Mouse (Mus musculus) stomach, adult 2 months (tissue): ENCODE data around the gene Gatad2a. TPM values are rescaled to one million over a fixed set of nuclear protein-coding genes. Genes with fewer than 3 reads are reported as not detected.

ENCODE experiments used
- polyA plus RNA-seq: library from polyadenylated mRNA; depleted of rRNA; stranded (reverse); fragments of >200 nt; gene quantifications from 2 replicates; pipeline ENCODE4 v1.2.3, GENCODE M21; 2012; rRNA removed

Gene Gatad2a
- 41.2 and 45.5 TPM in 2 replicates for polyA plus RNA-seq

DNA sequence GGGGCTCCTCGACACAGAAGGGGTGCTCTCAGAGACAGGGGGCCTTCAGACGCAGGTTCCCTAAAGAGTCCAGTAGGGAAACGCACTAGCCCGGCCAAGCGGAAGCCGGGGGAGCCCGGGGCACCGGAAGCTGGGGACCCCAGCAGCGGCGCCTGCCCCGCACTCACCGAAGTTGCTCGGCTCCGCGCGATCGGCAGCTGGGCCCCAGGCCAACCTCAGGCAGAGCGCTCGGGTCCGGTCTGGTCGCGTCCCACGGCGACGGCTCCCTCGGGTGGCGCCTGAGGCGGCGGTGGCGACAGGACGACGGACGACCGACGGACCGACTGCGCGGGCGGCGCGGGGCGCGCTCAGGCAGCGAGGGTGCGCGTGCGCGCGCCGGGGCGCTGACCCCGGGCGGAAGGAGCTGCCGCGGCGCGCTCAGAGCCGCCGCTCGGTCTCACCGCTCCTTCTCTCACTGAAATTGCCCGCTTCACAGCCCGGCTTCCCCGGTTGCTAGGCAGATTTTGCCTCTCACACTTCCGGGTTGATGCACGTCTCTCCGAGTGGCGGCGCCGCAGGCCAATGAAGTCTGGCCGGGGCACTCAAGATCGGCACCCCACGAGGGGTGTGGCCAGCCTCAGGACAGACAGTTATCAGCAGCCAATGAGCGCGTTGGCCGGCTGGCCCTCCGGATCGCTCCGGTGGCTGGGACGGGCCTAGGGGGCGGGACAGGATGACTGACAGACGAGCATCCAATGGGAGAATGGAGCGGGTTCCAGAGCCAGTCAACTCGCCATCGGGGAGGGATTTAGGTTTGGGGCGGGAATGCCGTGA, at the start of gene Gatad2a:
Gatad2a (minus strand) TSS at position 609 of the 813 bp plus-strand sequence.

DNA sequence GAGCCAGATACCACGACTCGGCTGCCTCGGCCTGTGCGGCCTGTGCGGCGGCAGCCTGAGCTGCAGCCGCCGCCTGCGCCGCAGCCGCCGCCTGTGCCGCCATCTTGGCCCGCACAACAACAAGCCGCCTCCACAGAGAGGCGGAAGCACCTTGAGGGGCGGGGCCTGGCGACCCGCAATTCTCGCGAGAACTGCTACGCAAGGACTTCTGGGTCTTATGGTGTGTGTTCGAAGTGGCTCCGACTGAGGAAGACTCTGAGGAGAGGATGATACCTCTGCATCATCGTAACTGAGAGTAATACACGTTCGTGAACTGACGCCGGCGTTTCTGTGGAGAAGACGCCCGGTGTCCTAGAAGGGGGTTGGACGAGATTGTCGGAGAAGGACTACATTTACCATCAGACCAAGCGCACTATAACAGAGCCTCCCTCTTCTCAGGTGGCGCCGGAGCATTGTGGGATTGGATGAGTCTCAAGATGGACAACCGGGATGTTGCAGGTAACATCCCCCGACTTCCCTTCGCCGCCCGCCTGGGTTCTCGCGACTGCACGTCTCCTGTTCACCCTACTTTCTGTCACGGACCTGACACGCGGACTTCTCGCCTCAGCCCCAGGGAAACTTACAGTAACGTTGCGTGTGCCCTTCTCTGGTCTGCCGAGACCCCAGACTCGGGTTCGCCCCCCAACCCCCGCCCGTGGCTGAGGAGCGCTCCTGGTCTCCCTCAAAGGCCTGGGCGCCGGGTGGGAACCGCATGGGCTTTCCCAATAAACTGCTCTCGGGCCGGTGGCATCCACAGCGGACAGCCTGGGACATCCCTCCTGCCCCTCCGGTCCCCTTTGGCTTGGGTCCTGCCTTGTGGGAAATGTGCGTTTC, 46.6 kb upstream of the Gatad2a start, which contains the start of the genes Mau2 and Sugp1:
Mau2 (minus strand) TSS at position 152 of the 873 bp plus-strand sequence.
Sugp1 (plus strand) TSS at position 231 of the 873 bp plus-strand sequence.

GRCm38 (mm10) chr8:69902163-69903062, 93.8 kb downstream of the Gatad2a start, which contains the start of the genes Tssk6, Ndufa13 and Yjefn3:
Tssk6 (plus strand) TSS chr8:69902184.
Ndufa13 (minus strand) TSS chr8:69902558.
Yjefn3 (minus strand) TSS chr8:69902712.

GRCm38 (mm10) chr8:69887289-69888243, 108.6 kb downstream of the Gatad2a start, which contains the start of gene Cilp2:
Cilp2 (minus strand) TSS chr8:69887687.

Other genes starting within 250 kb of the Gatad2a start
- gene Zfp963, start 246.4 kb downstream of the Gatad2a start, polyA plus RNA-seq, result 0.19 and 0.43 TPM in 2 replicates
- 0.19 TPM in 1 of 2 replicates, not detected in the other for gene Gm20422, start 221.5 kb downstream of the Gatad2a start, polyA plus RNA-seq
- 44.2 and 48.8 TPM in 2 replicates for gene Atp13a1, start 205.2 kb downstream of the Gatad2a start, polyA plus RNA-seq
- gene Zfp866, start 205.2 kb downstream of the Gatad2a start, polyA plus RNA-seq, result 0.99 and 1.7 TPM in 2 replicates
- gene Gmip, start 187.7 kb downstream of the Gatad2a start, polyA plus RNA-seq, result 23.4 and 25.5 TPM in 2 replicates
- 2.4 and 3.4 TPM in 2 replicates for gene Lpar2, start 174.0 kb downstream of the Gatad2a start, polyA plus RNA-seq
- gene Pbx4, start 163.9 kb downstream of the Gatad2a start, polyA plus RNA-seq, result 2.4 and 5.1 TPM in 2 replicates
- 0.17 and 0.34 TPM in 2 replicates for gene Cilp2, start 108.7 kb downstream of the Gatad2a start, polyA plus RNA-seq
- gene Tssk6, start 94.2 kb downstream of the Gatad2a start, polyA plus RNA-seq, result 0.88 and 1.7 TPM in 2 replicates
- gene Ndufa13, start 93.8 kb downstream of the Gatad2a start, polyA plus RNA-seq, result 58.7 and 79.5 TPM in 2 replicates
- gene Yjefn3, start 93.7 kb downstream of the Gatad2a start, polyA plus RNA-seq, result 1.7 and 2.6 TPM in 2 replicates
- gene Mau2, start 46.4 kb upstream of the Gatad2a start, polyA plus RNA-seq, result 27.5 and 35.3 TPM in 2 replicates
- 2.5 and 5.6 TPM in 2 replicates for gene Sugp1, start 46.4 kb upstream of the Gatad2a start, polyA plus RNA-seq
- 4.8 and 19.7 TPM in 2 replicates for gene Tm6sf2, start 76.5 kb upstream of the Gatad2a start, polyA plus RNA-seq
- gene Hapln4, start 87.1 kb upstream of the Gatad2a start, polyA plus RNA-seq, result 0.58 and 0.99 TPM in 2 replicates
- gene Ncan, start 124.5 kb upstream of the Gatad2a start, polyA plus RNA-seq, result 0.04 TPM in 1 of 2 replicates, not detected in the other
- gene Nr2c2ap, start 134.9 kb upstream of the Gatad2a start, polyA plus RNA-seq, result 6.0 and 7.6 TPM in 2 replicates
- gene Rfxank, start 142.8 kb upstream of the Gatad2a start, polyA plus RNA-seq, result 15.6 and 18.6 TPM in 2 replicates
- 32.5 and 46.3 TPM in 2 replicates for gene Borcs8, start 143.1 kb upstream of the Gatad2a start, polyA plus RNA-seq
- 0.16 and 0.40 TPM in 2 replicates for gene Mef2b, start 143.3 kb upstream of the Gatad2a start, polyA plus RNA-seq
- gene Tmem161a, start 176.0 kb upstream of the Gatad2a start, polyA plus RNA-seq, result 96.3 and 97.2 TPM in 2 replicates
- 14.0 and 18.8 TPM in 2 replicates for gene Slc25a42, start 215.9 kb upstream of the Gatad2a start, polyA plus RNA-seq
- gene Sugp2, start 237.8 kb upstream of the Gatad2a start, polyA plus RNA-seq, result 11.0 and 11.3 TPM in 2 replicates
- gene Armc6, start 238.1 kb upstream of the Gatad2a start, polyA plus RNA-seq, result 11.8 and 15.5 TPM in 2 replicates